Mouse (Mus musculus): ENCODE measurements at regions not wholly inside any gene's neighbourhood (a gene's known extent, or its start where the extent isn't known, plus 50 kb on each side); places are given as distances from the start of the nearest gene placed in this dataset.

GRCm38 (mm10) chr17:67409911-67410310, 55.7 kb upstream of the Ptprm start:
- 96% methylated on average over 2 of the region's 2 CpGs for WGBS
- H3K4me1 ChIP-seq (ENCODE audit: control insufficient read depth, insufficient read depth, low read length): no peaks in the 10 kb centered on the region
- no peak for TF ChIP-seq CTCF (IDR thresholded peaks at IDR 0.05; ENCODE audit: insufficient read depth, low read depth, low read length)
- TF ChIP-seq POLR2A (IDR thresholded peaks at IDR 0.05; ENCODE audit: insufficient read depth, low read depth, low read length): no peak
- H3K27ac ChIP-seq (ENCODE audit: insufficient read depth, low read depth, low read length): no peak overlapping the region
- no peak overlapping the region for H3K4me3 ChIP-seq (ENCODE audit: insufficient read depth, low read depth, low read length)

GRCm38 (mm10) chr17:67405934-67406333, 51.7 kb upstream of the Ptprm start:
- Histone ChIP-seq H3K27ac (ENCODE audit: insufficient read depth, low read depth, low read length) (no peak overlapping the region), H3K4me1 (ENCODE audit: control insufficient read depth, insufficient read depth, low read length) (0 out of 2 replicates have a peak, but pooled peaks cover 2% of the 10 kb centered on the region), H3K4me3 (ENCODE audit: insufficient read depth, low read depth, low read length) (no peak overlapping the region)
- no peak for TF ChIP-seq CTCF (IDR thresholded peaks at IDR 0.05; ENCODE audit: insufficient read depth, low read depth, low read length)
- no peak for TF ChIP-seq POLR2A (IDR thresholded peaks at IDR 0.05; ENCODE audit: insufficient read depth, low read depth, low read length)
- WGBS: 77% methylated on average over 2 of the region's 2 CpGs

All from olfactory bulb, adult 2 months (tissue).